Mouse (Mus musculus): ENCODE data around the gene Lsm3. TPM values are rescaled to one million over a fixed set of nuclear protein-coding genes. Genes with fewer than 3 reads are reported as not detected.
"Not testable (repeated sequence)": the region's sequence is repeated elsewhere in the genome, so short reads cannot be mapped to it uniquely, and the experiment has no call there.

Gene Lsm3
- 69.5 TPM for polyA plus RNA-seq (2012; fragmentation: generic; extraction: Trizol)

DNA sequence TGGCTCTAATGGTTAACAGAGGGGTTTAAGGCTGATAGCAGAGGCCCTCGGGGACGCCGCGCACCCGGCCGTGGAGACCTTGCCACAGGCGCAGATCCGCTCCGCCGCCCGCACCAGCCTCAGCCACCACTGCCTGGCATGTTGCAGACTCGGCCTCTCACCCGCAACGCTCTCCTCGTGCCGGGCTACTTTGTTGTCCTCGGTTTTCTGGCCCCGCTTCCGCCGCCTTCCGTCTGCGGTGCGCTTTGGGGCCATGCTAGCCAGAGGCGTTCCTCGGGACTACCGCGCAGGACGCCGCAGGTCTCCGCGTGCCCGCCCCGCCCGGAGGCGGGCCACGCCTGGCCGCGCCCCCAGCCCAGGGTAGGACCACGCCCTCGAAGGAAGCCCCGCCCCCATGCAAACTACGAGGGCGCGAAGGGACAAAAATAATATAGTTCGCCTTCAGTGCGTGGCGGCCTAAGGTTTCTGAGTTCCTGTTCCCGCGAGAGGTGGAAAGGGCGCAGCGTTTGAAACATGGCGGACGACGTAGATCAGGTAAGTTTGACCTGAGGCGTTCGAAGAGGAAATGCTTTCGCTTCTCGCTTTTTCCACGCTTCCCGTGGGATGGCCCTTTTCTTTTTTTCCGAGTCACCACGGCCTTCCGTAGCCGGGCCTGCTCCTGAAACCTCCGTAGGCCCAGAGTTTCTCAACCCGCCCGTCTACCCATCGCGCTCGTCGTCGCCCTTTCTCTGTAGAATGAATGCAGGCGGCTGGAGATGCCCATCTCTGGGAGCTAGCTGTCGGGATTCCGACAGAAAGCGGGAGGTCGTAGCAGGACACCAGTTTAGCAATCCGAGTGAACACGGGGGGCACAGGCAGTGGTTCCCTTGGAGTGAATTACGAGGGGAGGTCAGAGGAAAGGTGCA is at the start of gene Lsm3, which contains the start of gene Xpc:
TSS of gene Lsm3 (plus strand) at position 384 of the 905 bp plus-strand sequence.
TSS of gene Xpc (minus strand) at position 344 of the 905 bp plus-strand sequence.
- peaks cover 15% of the 10 kb centered on the region for H3K36me3 ChIP-seq (ENCODE audit: control insufficient read depth, insufficient read depth)
- peak within 1 kb of the TSS; percentile 25 for H3ac ChIP-seq (ENCODE audit: control insufficient read depth, insufficient read length)
- TF ChIP-seq POLR2A (IDR thresholded peaks at IDR 0.05; ENCODE audit: insufficient read length, low read depth), result peak; percentile 75
- TF ChIP-seq CEBPB (IDR thresholded peaks at IDR 0.05; ENCODE audit: insufficient read depth, poor library complexity, severe bottlenecking), result no peak
- no peak for TF ChIP-seq MAX (IDR thresholded peaks at IDR 0.05; ENCODE audit: low read depth)
- no peak for TF ChIP-seq TCF12 (IDR thresholded peaks at IDR 0.05; ENCODE audit: insufficient read depth, poor library complexity, severe bottlenecking)
- TF ChIP-seq E2F4 (IDR thresholded peaks at IDR 0.05; ENCODE audit: insufficient read depth), result peak; percentile 95
- no peak for TF ChIP-seq USF1 (IDR thresholded peaks at IDR 0.05; ENCODE audit: low read depth)
- no peak for TF ChIP-seq TCF3 (IDR thresholded peaks at IDR 0.05; ENCODE audit: insufficient read length, low read depth)
- TF ChIP-seq MYOD1 (IDR thresholded peaks at IDR 0.05; ENCODE audit: control insufficient read depth in 1 of 3, insufficient read length in 2 of 3, low read depth in 2 of 3), result peak in 1 of 3 experiments; percentile 8
- peak; percentile 70 for TF ChIP-seq POLR2AphosphoS2 (IDR thresholded peaks at IDR 0.05; ENCODE audit: insufficient read length, low read depth)
- TF ChIP-seq SRF (IDR thresholded peaks at IDR 0.05; ENCODE audit: control insufficient read depth, insufficient read length, low read depth), result peak; percentile 56
- no peak for TF ChIP-seq REST (IDR thresholded peaks at IDR 0.05; ENCODE audit: insufficient read depth, insufficient read length)
- TF ChIP-seq MYOG (IDR thresholded peaks at IDR 0.05; ENCODE audit: control insufficient read depth in 1 of 3, insufficient read depth in 1 of 3, insufficient read length in 2 of 3, low read depth in 2 of 3), result no peak
- peak within 1 kb of the TSS; percentile 88 for H3K4me3 ChIP-seq
- no peaks in the 10 kb centered on the region for H3K27me3 ChIP-seq (ENCODE audit: control insufficient read depth, insufficient read depth, insufficient read length)
- H3K79me2 ChIP-seq (ENCODE audit: control insufficient read depth, insufficient read depth), result peaks cover 24% of the 10 kb centered on the region
- peak within 1 kb of the TSS; percentile 96 for H3K4me2 ChIP-seq (ENCODE audit: low read depth)

DNA sequence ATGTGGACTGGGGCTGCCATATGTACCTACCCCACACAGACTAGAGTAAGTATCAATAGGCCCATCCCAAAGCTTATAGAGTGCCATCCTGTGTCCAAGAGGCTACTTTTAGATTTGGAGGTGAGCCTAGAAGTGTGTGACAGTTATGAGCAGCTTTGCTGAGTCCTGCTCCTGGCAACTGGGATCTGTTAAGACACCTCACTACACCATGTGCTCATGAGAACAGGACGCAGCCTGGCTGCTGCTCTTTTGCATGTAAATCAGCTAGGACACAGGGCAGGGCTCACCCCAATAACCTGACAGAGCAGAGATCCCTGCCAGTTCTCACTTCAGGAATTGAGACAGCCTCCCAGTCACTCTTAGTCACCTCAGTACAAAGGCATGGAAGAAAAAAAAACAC is 48.6 kb upstream of the Lsm3 start:
- peaks cover 26% of the 10 kb centered on the region for H3K36me3 ChIP-seq (ENCODE audit: control insufficient read depth, insufficient read depth)
- H3ac ChIP-seq (ENCODE audit: control insufficient read depth, insufficient read length), result no peak overlapping the region

DNA sequence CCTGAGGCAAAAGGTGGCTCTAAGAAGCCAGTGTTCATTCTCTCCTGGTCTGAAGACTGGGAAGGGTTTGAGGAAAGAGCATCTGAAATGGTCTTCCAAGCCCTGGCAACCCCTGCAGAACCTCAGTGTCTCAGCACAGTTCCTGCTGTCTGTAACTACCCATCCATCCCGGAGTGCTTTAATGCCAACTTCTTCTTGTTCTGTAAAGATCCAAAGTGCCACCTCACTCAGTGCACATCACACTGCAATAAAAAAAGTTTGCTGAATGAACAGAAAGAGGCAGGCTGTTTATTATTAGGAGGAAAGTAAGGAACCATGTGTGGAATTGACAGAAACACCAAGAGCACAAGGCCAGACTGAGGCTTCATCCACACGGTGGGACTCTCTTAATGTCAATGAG is 45.0 kb upstream of the Lsm3 start:
- Histone ChIP-seq H3K27me3 (ENCODE audit: control insufficient read depth, insufficient read depth, insufficient read length) (no peaks in the 10 kb centered on the region), H3K4me3 (no peak overlapping the region), H3K36me3 (ENCODE audit: control insufficient read depth, insufficient read depth) (peaks cover 13% of the 10 kb centered on the region), H3ac (ENCODE audit: control insufficient read depth, insufficient read length) (no peak overlapping the region), H3K4me2 (ENCODE audit: low read depth) (no peak overlapping the region), H3K79me2 (ENCODE audit: control insufficient read depth, insufficient read depth) (peaks cover 45% of the 10 kb centered on the region)
- TF ChIP-seq REST (IDR thresholded peaks at IDR 0.05; ENCODE audit: insufficient read depth, insufficient read length) (no peak), TCF3 (IDR thresholded peaks at IDR 0.05; ENCODE audit: insufficient read length, low read depth) (no peak), MYOD1 (IDR thresholded peaks at IDR 0.05; ENCODE audit: control insufficient read depth in 1 of 3, insufficient read length in 2 of 3, low read depth in 2 of 3) (no peak), TCF12 (IDR thresholded peaks at IDR 0.05; ENCODE audit: insufficient read depth, poor library complexity, severe bottlenecking) (no peak), CEBPB (IDR thresholded peaks at IDR 0.05; ENCODE audit: insufficient read depth, poor library complexity, severe bottlenecking) (no peak), SRF (IDR thresholded peaks at IDR 0.05; ENCODE audit: control insufficient read depth, insufficient read length, low read depth) (no peak), MYOG (IDR thresholded peaks at IDR 0.05; ENCODE audit: control insufficient read depth in 1 of 3, insufficient read depth in 1 of 3, insufficient read length in 2 of 3, low read depth in 2 of 3) (no peak), POLR2A (IDR thresholded peaks at IDR 0.05; ENCODE audit: insufficient read length, low read depth) (no peak), POLR2AphosphoS2 (IDR thresholded peaks at IDR 0.05; ENCODE audit: insufficient read length, low read depth) (no peak)

More for the DNA sequence above, 48.6 kb upstream of the Lsm3 start:
- H3K4me3 ChIP-seq, result no peak overlapping the region
- H3K79me2 ChIP-seq (ENCODE audit: control insufficient read depth, insufficient read depth), result peaks cover 16% of the 10 kb centered on the region
- H3K27me3 ChIP-seq (ENCODE audit: control insufficient read depth, insufficient read depth, insufficient read length), result no peaks in the 10 kb centered on the region
- no peak for TF ChIP-seq USF1 (IDR thresholded peaks at IDR 0.05; ENCODE audit: low read depth)
- no peak for TF ChIP-seq SRF (IDR thresholded peaks at IDR 0.05; ENCODE audit: control insufficient read depth, insufficient read length, low read depth)
- no peak overlapping the region for H3K4me2 ChIP-seq (ENCODE audit: low read depth)

GRCm38 (mm10) chr6:91471427-91471826 is 44.3 kb upstream of the Lsm3 start:
- not testable (repeated sequence) for H3K4me3 ChIP-seq; H3K4me2 ChIP-seq (ENCODE audit: low read depth); H3K27me3 ChIP-seq (ENCODE audit: control insufficient read depth, insufficient read depth, insufficient read length); H3ac ChIP-seq (ENCODE audit: control insufficient read depth, insufficient read length)
- Histone ChIP-seq H3K79me2 (ENCODE audit: control insufficient read depth, insufficient read depth) (peaks cover 53% of the 10 kb centered on the region), H3K36me3 (ENCODE audit: control insufficient read depth, insufficient read depth) (peaks cover 13% of the 10 kb centered on the region)

GRCm38 (mm10) chr6:91472319-91472718 is 43.4 kb upstream of the Lsm3 start:
- peak overlapping the region; percentile 94 for H3K4me2 ChIP-seq (ENCODE audit: low read depth)
- peaks cover 5% of the 10 kb centered on the region for H3K36me3 ChIP-seq (ENCODE audit: control insufficient read depth, insufficient read depth)
- TF ChIP-seq USF1 (IDR thresholded peaks at IDR 0.05; ENCODE audit: low read depth), result no peak
- TF ChIP-seq E2F4 (IDR thresholded peaks at IDR 0.05; ENCODE audit: insufficient read depth), result no peak
- no peak for TF ChIP-seq REST (IDR thresholded peaks at IDR 0.05; ENCODE audit: insufficient read depth, insufficient read length)
- no peak for TF ChIP-seq MYOG (IDR thresholded peaks at IDR 0.05; ENCODE audit: control insufficient read depth in 1 of 3, insufficient read depth in 1 of 3, insufficient read length in 2 of 3, low read depth in 2 of 3)
- no peak for TF ChIP-seq MAX (IDR thresholded peaks at IDR 0.05; ENCODE audit: low read depth)
- TF ChIP-seq TCF12 (IDR thresholded peaks at IDR 0.05; ENCODE audit: insufficient read depth, poor library complexity, severe bottlenecking), result no peak
- no peak for TF ChIP-seq CEBPB (IDR thresholded peaks at IDR 0.05; ENCODE audit: insufficient read depth, poor library complexity, severe bottlenecking)
- no peak for TF ChIP-seq MYOD1 (IDR thresholded peaks at IDR 0.05; ENCODE audit: control insufficient read depth in 1 of 3, insufficient read length in 2 of 3, low read depth in 2 of 3)
- no peak for TF ChIP-seq SRF (IDR thresholded peaks at IDR 0.05; ENCODE audit: control insufficient read depth, insufficient read length, low read depth)
- no peak for TF ChIP-seq TCF3 (IDR thresholded peaks at IDR 0.05; ENCODE audit: insufficient read length, low read depth)
- no peak for TF ChIP-seq POLR2A (IDR thresholded peaks at IDR 0.05; ENCODE audit: insufficient read length, low read depth)
- TF ChIP-seq POLR2AphosphoS2 (IDR thresholded peaks at IDR 0.05; ENCODE audit: insufficient read length, low read depth), result no peak
- peaks cover 62% of the 10 kb centered on the region for H3K79me2 ChIP-seq (ENCODE audit: control insufficient read depth, insufficient read depth)
- H3K4me3 ChIP-seq, result peak overlapping the region; percentile 93
- H3K27me3 ChIP-seq (ENCODE audit: control insufficient read depth, insufficient read depth, insufficient read length), result no peaks in the 10 kb centered on the region
- peak overlapping the region; percentile 30 for H3ac ChIP-seq (ENCODE audit: control insufficient read depth, insufficient read length)
